Mouse (Mus musculus) testis, adult 2 months (tissue): ENCODE results near the gene Trp53rka.

ENCODE experiments used
- CTCF ChIP-seq: fragments of 200-500 bp; IDR thresholded peaks from 2 replicates; pipeline ENCODE4 v1.5.1; 2012; ENCODE audit warnings: low read depth, mild to moderate bottlenecking, inconsistent platforms, low read length, moderate library complexity; ENCODE audit not compliant: control insufficient read depth, insufficient read depth, insufficient replicate concordance
- POLR2A ChIP-seq: fragments of 200-500 bp; IDR thresholded peaks from 2 replicates; pipeline ENCODE4 v1.6.1; 2012; ENCODE audit warnings: low read depth, mild to moderate bottlenecking, inconsistent platforms, low read length, moderate library complexity; ENCODE audit not compliant: control insufficient read depth

- TF ChIP-seq CTCF (no peak), POLR2A (no peak)
Observed at GRCm38 (mm10) chr2:165512426-165512825, 19.3 kb upstream of the Trp53rka start.
